Mouse (Mus musculus) spleen, adult 2 months (tissue): ENCODE data around the gene Scyl3.

Experiments used
- CTCF ChIP-seq: fragments of 200-500 bp; IDR thresholded peaks from 2 replicates; pipeline ENCODE4 v1.5.1; 2011; ENCODE audit warnings: mild to moderate bottlenecking, inconsistent platforms; ENCODE audit not compliant: insufficient read depth, insufficient read length, insufficient replicate concordance; ENCODE audit errors: extremely low read depth
- POLR2A ChIP-seq: fragments of 200-500 bp; IDR thresholded peaks from 2 replicates; pipeline ENCODE4 v1.6.1; 2011; ENCODE audit warnings: low read depth, low read length, inconsistent platforms

DNA sequence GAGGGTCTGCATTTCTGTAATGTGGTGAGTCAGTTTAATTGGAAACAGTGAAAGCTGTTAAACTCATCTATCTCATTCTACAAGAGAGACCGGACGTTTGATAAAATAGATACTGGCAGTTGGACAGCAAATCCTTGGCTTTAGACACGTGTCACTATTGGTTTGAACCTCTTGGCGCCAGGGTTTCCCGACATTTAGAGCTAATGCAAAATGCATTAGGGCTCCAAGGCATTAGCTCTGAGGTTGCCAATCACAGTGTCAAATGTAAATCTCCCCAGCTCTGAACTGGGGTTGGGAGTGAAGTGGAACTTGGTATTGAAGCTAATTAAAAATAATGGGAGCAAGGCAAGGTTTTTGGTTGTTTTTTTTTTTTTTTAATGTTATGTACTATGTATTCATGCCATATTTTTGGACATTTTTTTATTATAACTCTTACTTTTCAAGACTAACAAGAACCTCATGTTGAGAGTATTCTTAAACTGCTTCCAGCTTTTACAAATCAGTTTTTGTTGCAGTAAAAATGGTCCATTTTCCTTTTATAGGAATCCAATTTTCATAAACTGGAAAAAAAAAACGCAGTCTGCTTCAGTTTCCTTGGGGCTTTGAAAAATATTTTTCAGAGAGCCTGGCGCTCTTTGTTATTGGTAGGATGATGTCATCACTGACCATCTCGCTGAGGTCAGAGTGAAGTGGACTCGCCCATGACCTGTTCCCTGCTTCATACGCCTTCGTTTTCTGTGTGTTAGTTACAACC is 34.9 kb upstream of the Scyl3 start:
- no peak for TF ChIP-seq POLR2A
- TF ChIP-seq CTCF = no peak
